Mouse (Mus musculus): ENCODE measurements around the gene Ano6. TPM values are rescaled to one million over a fixed set of nuclear protein-coding genes. Genes with fewer than 3 reads are reported as not detected.
A peak's percentile ranks its signal among the peaks of the same experiment; 100 is the strongest.

The Ano6 gene
- total RNA-seq, 2 experiments from 2014 or later, result 24.8 to 26.3 TPM

GRCm38 (mm10) chr15:95884658-95885620 is 94.3 kb downstream of the Ano6 start:
- DNase-seq (ENCODE audit: low spot score in 2 of 2), result no peak

- DNase-seq (ENCODE audit: low spot score in 2 of 2), result peak in 1 of 2 experiments; percentile 26
These were observed 95.5 kb downstream of the Ano6 start for GRCm38 (mm10) chr15:95885953-95886820.

GRCm38 (mm10) chr15:95887365-95887764 is 96.7 kb downstream of the Ano6 start:
- peak; percentile 45 to 49 for DNase-seq (ENCODE audit: low spot score in 2 of 2)

DNA sequence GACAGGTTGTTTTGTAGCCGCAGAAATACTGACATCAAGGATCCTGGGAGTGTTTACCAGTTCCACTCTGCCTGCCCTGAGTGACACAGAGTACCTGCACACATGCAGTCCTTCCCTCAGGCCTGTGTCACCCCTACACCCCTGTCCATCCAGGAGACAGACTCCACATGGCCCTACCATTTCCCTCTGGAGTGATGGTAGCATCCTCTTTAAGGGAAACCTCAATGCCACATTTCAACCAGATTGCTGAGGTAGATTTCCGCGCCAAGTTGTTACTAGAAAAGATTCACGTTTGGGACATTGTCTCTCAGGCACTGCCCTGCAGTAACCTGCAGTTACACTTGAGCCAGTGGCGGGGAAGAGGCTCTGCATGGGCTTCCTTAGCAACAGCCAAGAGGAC is 97.9 kb downstream of the Ano6 start:
- DNase-seq (ENCODE audit: low spot score in 2 of 2), result no peak

GRCm38 (mm10) chr15:95890368-95890767 is 99.7 kb downstream of the Ano6 start:
- no peak for DNase-seq (ENCODE audit: low spot score in 2 of 2)

- DNase-seq (ENCODE audit: low spot score in 2 of 2), result no peak
These were observed 101.5 kb downstream of the Ano6 start for GRCm38 (mm10) chr15:95892171-95892570.

GRCm38 (mm10) chr15:95892929-95893328 is 102.3 kb downstream of the Ano6 start:
- no peak for DNase-seq (ENCODE audit: low spot score in 2 of 2)

DNA sequence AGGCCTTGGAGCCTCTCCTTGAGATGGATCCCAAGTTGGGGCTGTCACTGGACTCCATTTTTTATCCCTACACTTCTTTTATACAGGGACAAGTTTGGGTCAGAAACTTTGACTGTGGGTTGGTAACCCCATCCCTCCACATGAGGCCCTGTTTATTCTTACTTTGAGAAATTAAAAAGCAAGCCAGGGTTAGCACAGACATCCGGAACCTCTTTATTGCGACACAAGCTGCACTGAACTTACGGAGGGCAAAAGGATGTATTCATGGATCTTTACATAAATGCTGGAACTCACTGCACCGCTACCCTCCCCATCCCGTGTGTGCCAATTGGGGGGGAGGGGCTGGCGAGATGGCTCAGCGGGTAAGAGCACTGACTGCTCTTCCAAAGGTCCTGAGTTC is 105.1 kb downstream of the Ano6 start:
- no peak for DNase-seq (ENCODE audit: low spot score in 2 of 2)

DNA sequence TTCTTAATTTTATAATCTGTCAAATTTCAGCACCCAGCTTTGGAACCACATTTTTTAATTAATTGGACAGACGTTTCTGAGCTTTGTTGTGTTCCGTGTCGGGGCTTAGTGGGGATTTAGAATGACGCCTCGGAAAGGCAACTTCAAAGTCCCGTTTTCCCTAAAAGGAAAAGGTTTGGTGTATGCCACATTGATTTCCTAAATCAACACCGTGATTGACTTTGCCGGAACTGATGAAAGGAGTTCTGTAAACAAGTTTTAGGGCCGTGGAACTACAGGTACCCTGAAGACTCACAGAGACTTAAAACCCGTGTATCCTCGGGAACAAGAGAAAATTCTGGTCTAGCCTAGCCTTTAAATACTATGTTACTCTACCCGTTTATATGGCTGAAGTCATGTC is 107.0 kb downstream of the Ano6 start:
- DNase-seq (ENCODE audit: low spot score in 2 of 2), result no peak

- no peak for DNase-seq (ENCODE audit: low spot score in 2 of 2)
These were observed 107.8 kb downstream of the Ano6 start for GRCm38 (mm10) chr15:95898438-95898837.

DNA sequence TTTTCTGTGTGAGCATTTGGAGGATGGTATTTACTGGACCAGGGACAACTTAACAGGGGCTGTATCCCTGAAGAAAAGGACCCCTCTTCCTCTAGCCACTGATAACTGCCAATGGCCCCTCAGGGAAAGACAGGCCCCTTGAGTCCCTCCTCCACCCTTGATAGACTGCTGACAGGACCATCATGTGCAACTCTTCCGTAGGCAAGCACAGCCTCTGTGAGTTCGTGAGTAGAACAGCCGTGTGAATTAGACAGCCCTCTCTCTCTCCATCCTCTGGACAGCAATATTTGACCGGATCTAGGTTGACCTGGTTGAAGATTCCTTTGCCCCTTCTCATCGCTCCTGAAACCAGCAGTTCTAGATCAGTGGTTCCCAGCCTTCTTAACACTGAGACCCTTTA is 111.8 kb downstream of the Ano6 start:
- no peak for DNase-seq (ENCODE audit: low spot score in 2 of 2)

- DNase-seq (ENCODE audit: low spot score in 2 of 2), result no peak
These were observed 113.6 kb downstream of the Ano6 start for GRCm38 (mm10) chr15:95904247-95904646.

GRCm38 (mm10) chr15:95906017-95906749 is 115.5 kb downstream of the Ano6 start:
- DNase-seq (ENCODE audit: low spot score in 2 of 2), result no peak

DNA sequence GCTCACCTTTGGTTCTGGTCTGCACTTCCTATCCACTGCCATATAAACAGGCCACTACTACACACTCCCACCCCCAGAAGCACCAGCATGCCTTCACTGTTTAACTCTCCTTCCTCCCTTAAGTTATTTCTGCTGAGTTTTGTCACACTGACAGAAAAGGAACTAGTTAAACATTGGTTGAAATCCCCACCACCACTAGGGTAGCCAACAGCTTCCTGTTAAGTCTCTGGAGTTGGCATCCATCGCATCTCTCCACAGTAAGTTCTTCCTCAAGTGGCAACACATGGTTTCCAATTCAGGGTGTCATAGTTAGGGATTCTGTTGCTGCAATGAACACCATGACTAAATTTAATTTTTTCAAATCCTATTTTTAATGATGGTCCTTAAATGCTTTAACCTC is 116.2 kb downstream of the Ano6 start:
- no peak for DNase-seq (ENCODE audit: low spot score in 2 of 2)

- DNase-seq (ENCODE audit: low spot score in 2 of 2), result peak; percentile 42 to 51
These were observed 116.7 kb downstream of the Ano6 start for GRCm38 (mm10) chr15:95907337-95907736.

GRCm38 (mm10) chr15:95907909-95908308 is 117.3 kb downstream of the Ano6 start:
- DNase-seq (ENCODE audit: low spot score in 2 of 2), result no peak

- DNase-seq (ENCODE audit: low spot score in 2 of 2), result no peak
These were observed 119.6 kb downstream of the Ano6 start for GRCm38 (mm10) chr15:95910099-95910780.

GRCm38 (mm10) chr15:95914963-95915362 is 124.3 kb downstream of the Ano6 start:
- DNase-seq (ENCODE audit: low spot score in 2 of 2), result no peak

- DNase-seq (ENCODE audit: low spot score in 2 of 2), result no peak
These were observed 124.8 kb downstream of the Ano6 start for GRCm38 (mm10) chr15:95915477-95915876.

GRCm38 (mm10) chr15:95917330-95917729 is 126.7 kb downstream of the Ano6 start:
- DNase-seq (ENCODE audit: low spot score in 2 of 2), result no peak

- DNase-seq (ENCODE audit: low spot score in 2 of 2), result no peak
These were observed 129.4 kb downstream of the Ano6 start for GRCm38 (mm10) chr15:95920047-95920446.
